Mouse (Mus musculus) liver, embryonic 14.5 days (tissue): ENCODE measurements around the gene Olfr1511.
"Not testable (repeated sequence)": the region's sequence is repeated elsewhere in the genome, so short reads cannot be mapped to it uniquely, and the experiment has no call there.

Experiments
- CTCF ChIP-seq: IDR thresholded peaks from 2 replicates; pipeline ENCODE4 v1.5.1; 2016; ENCODE audit warnings: antibody characterized with exemption, low read depth, control low read depth
- EP300 ChIP-seq: IDR thresholded peaks from 2 replicates; pipeline ENCODE4 v1.6.1; 2016; ENCODE audit warnings: antibody characterized with exemption, low read depth

GRCm38 (mm10) chr14:52410142-52410919 lies 13.2 kb upstream of the Olfr1511 start:
- not testable (repeated sequence) for TF ChIP-seq EP300, CTCF
